Mouse (Mus musculus) brain, embryonic 14.5 days (tissue): ENCODE measurements around the gene Zfp358. TPM values are rescaled to one million over a fixed set of nuclear protein-coding genes. Genes with fewer than 3 reads are reported as not detected.

Experiments
- DNase-seq: peaks from one replicate; pipeline ENCODE4 v3.0.0-alpha.2; 2011; ENCODE audit warnings: low read depth
- CTCF ChIP-seq: fragments of 200-500 bp; IDR thresholded peaks from 2 replicates; pipeline ENCODE4 v1.5.1; 2012; ENCODE audit warnings: inconsistent platforms, mild to moderate bottlenecking, moderate library complexity, borderline replicate concordance; ENCODE audit not compliant: insufficient read depth, insufficient read length; ENCODE audit errors: extremely low read depth
- POLR2A ChIP-seq: fragments of 200-500 bp; IDR thresholded peaks from 2 replicates; pipeline ENCODE4 v1.6.1; 2012; ENCODE audit warnings: mild to moderate bottlenecking, inconsistent platforms, borderline replicate concordance; ENCODE audit not compliant: poor library complexity, insufficient read depth, insufficient read length, severe bottlenecking; ENCODE audit errors: extremely low read depth
- polyA plus RNA-seq: library from polyadenylated mRNA; depleted of rRNA; stranded (reverse); fragments of >200 nt; gene quantifications from 2 replicates; pipeline ENCODE4 v1.2.3, GENCODE M21; 2012; rRNA removed

Zfp358 gene
- polyA plus RNA-seq, 1 experiment: 154 TPM

DNA sequence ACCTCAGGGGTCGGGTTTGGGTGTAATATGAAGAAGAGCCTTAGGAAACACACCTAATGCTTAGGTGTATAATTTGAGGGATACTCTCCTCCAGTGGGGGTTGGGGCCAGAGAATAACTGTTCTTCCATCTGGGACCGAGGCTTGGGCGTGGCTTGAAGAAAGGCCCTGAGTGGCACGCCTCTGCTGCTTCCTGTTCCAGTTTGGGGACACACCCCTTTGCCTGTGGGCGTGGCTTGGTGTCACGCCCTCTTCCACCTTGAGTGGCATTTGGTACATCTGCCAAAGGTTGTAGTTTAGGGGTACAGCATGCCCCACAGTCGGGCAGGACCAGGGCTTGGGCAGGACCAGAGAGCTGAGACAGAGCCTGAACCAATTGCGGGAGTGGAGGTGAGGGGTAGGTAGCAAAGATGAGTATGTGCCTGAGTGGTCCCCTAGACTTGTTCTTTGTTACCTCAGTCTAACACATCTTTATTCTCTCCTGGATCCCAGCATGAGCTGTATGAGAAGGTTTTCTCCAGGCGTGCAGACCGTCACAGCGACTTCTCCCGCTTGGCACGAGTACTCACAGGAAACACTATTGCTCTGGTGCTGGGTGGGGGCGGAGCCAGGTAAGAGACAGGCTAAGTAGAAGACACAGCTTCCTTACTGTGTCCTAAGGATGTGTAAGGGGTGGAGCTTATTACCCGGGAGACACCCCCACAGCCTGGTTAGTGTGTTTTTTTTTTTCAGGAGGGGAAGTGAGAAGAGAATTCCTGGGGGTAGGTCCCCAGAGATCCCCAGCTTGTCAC is 43.3 kb downstream of the Zfp358 start:
- no peak for DNase-seq

DNA sequence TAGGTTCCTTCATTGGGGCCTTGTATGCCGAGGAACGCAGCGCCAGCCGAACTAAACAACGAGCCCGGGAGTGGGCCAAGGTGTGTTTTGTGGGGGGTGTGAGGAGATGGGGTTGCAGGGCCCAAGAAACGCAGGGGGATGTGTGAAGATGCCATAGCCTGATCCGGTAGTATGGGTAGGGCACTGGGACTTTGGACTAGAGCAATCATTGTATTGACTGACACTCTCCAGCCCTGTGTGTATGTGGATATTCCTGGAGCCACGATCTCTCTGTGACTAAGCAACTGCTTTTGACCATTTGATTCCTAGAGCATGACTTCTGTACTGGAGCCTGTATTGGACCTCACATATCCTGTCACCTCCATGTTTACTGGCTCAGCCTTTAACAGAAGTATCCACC is 44.0 kb downstream of the Zfp358 start:
- no peak for DNase-seq
- TF ChIP-seq POLR2A (no peak), CTCF (no peak)

More for the DNA sequence above, 43.3 kb downstream of the Zfp358 start:
- no peak for TF ChIP-seq POLR2A
- no peak for TF ChIP-seq CTCF

DNA sequence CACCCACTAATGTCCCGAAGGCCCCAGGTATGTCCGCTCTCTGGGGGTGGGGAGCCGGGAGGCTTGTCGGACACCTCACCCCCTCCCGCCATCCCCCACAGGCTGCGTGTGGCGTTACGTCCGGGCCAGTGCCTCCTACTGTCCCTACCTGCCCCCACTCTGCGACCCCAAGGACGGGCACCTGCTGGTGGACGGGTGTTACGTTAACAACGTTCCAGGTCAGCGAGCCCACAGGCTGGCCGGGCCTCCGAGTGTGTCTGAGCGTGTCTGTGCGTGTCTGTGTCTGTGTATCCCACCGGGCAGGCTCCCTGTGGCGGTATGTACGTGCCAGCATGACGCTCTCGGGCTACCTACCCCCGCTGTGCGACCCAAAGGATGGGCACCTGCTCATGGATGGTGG is 44.7 kb downstream of the Zfp358 start:
- DNase-seq: no peak

GRCm38 (mm10) chr8:3539146-3539545 is 46.2 kb downstream of the Zfp358 start:
- DNase-seq: no peak
- TF ChIP-seq CTCF (no peak), POLR2A (no peak)

More for the DNA sequence above, 44.7 kb downstream of the Zfp358 start:
- TF ChIP-seq CTCF (no peak), POLR2A (no peak)

DNA sequence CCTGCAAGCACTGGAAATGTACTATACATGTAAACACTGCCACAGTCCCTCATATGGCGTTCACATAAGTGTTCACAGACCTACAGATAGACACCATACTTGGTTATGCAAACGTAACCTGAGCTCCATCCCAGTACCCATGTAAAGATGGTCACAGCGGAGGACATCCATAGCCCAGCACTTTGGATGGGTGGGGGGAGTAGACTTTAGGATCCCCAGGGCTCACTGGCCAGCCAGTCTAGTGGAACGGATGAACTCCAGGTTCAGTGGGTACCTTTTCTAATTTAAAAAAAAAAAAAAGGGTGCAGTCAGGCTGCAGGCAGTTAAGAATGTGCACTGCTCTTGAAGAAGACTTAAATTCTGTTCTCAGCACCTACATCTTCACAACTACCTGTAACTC is 47.1 kb downstream of the Zfp358 start:
- DNase-seq: no peak
- TF ChIP-seq POLR2A: no peak
- no peak for TF ChIP-seq CTCF

- DNase-seq: no peak
Observed at GRCm38 (mm10) chr8:3546511-3546910, 53.6 kb downstream of the Zfp358 start.

More at GRCm38 (mm10) chr8:3546511-3546910, 53.6 kb downstream of the Zfp358 start:
- TF ChIP-seq POLR2A (no peak), CTCF (no peak)

Other genes with a start within 250 kb of the Zfp358 start
- gene Insr, start 213.5 kb upstream of the Zfp358 start, polyA plus RNA-seq: 16.8 and 25.1 TPM in 2 replicates
- 0.07 and 0.19 TPM in 2 replicates for gene A430078G23Rik, start 139.7 kb upstream of the Zfp358 start, polyA plus RNA-seq
- gene Arhgef18, start 100.1 kb upstream of the Zfp358 start, polyA plus RNA-seq: 32.1 and 37.0 TPM in 2 replicates
- gene Pex11g, start 25.5 kb upstream of the Zfp358 start, polyA plus RNA-seq: 4.3 and 4.9 TPM in 2 replicates
- gene Tex45, start 22.3 kb upstream of the Zfp358 start, polyA plus RNA-seq: 0.37 and 0.49 TPM in 2 replicates
- 230 and 313 TPM in 2 replicates for gene Mcoln1, start 7.3 kb downstream of the Zfp358 start, polyA plus RNA-seq
- gene Pnpla6, start 22.2 kb downstream of the Zfp358 start, polyA plus RNA-seq: 46.2 and 54.9 TPM in 2 replicates
- gene C330021F23Rik, start 74.9 kb downstream of the Zfp358 start, polyA plus RNA-seq: 0.72 and 1.1 TPM in 2 replicates
- 58.4 and 86.3 TPM in 2 replicates for gene Camsap3, start 94.2 kb downstream of the Zfp358 start, polyA plus RNA-seq
- gene Xab2, start 128.2 kb downstream of the Zfp358 start, polyA plus RNA-seq: 69.0 and 93.1 TPM in 2 replicates
- 36.1 and 41.5 TPM in 2 replicates for gene Pet100, start 128.4 kb downstream of the Zfp358 start, polyA plus RNA-seq
- gene Pcp2, start 132.4 kb downstream of the Zfp358 start, polyA plus RNA-seq: 1.0 and 2.5 TPM in 2 replicates
- 117 and 254 TPM in 2 replicates for gene Stxbp2, start 137.8 kb downstream of the Zfp358 start, polyA plus RNA-seq
- 0.34 and 0.52 TPM in 2 replicates for gene Retn, start 162.6 kb downstream of the Zfp358 start, polyA plus RNA-seq
- 0.11 and 0.29 TPM in 2 replicates for gene Mcemp1, start 172.6 kb downstream of the Zfp358 start, polyA plus RNA-seq
- gene Fcor, start 179.2 kb downstream of the Zfp358 start, polyA plus RNA-seq: 6.8 and 11.7 TPM in 2 replicates
- gene Trappc5, start 183.2 kb downstream of the Zfp358 start, polyA plus RNA-seq: 57.5 and 60.9 TPM in 2 replicates
- not detected in 2 replicates for gene Fcer2a, start 201.0 kb downstream of the Zfp358 start, polyA plus RNA-seq
- gene Clec4g, start 227.5 kb downstream of the Zfp358 start, polyA plus RNA-seq: not detected in 2 replicates